Mouse (Mus musculus) left cerebral cortex, postnatal 4 days (tissue): ENCODE results near the gene Gm6899. TPM values are rescaled to one million over a fixed set of nuclear protein-coding genes. Genes with fewer than 3 reads are reported as not detected.

Experiments
- DNase-seq: peaks from one replicate; pipeline ENCODE4 v3.0.0-alpha.2; 2022
- intact Hi-C: fragments of 180-260 bp; cut with DNase I; formaldehyde crosslinking; loops from one replicate; pipeline ENCODE4 v1.15.1; 2025
- total RNA-seq, 2 experiments: library from RNA; stranded (reverse); gene quantifications; 2 replicates each; pipeline ENCODE4 v1.2.3; 2021

Gene Gm6899
- total RNA-seq, 2 experiments from 2014 or later, result not detected

GRCm38 (mm10) chr11:26640314-26640785 lies 47.3 kb downstream of the Gm6899 start:
- intact Hi-C loops, result no loop called here
- no peak for DNase-seq

GRCm38 (mm10) chr11:26642141-26642540 lies 49.1 kb downstream of the Gm6899 start:
- intact Hi-C loops, result no loop called here

More at GRCm38 (mm10) chr11:26642141-26642540, 49.1 kb downstream of the Gm6899 start:
- no peak for DNase-seq

Other genes with a start within 250 kb of the Gm6899 start
- 10 to 100 TPM; 10.6 to 12.1 TPM for gene Fancl, start 207.1 kb upstream of the Gm6899 start, total RNA-seq
- 1 to 10 TPM; 2.5 to 4.5 TPM for gene Vrk2, start 758 bp downstream of the Gm6899 start, total RNA-seq